Mouse (Mus musculus) WW6 (cell line): ENCODE measurements around the gene Shc3.

Experiments
- DNase-seq: peaks from one replicate; pipeline ENCODE4 v3.0.0-alpha.2; 2013; ENCODE audit warnings: low read depth, low spot score

Gene Shc3

DNA sequence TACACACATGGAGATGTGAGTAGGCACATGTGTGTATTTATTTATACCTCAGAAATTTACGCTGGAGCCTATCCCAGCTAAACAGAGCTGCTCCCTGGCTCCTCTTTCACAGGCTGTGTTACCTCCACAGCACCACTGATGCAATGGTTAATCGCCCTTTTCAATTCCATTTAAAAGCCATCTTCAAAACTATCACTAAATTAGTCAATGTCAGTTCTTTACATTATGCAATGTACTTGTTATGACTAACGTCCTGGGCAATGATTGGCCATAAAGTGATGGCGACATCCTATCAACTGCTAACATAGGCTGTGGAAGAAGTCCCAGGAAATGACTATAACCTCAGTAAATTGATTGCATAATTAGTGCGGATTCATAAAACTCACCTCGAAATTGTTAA, 187.7 kb downstream of the Shc3 start:
- DNase-seq = no peak
